Mouse (Mus musculus): ENCODE measurements at regions not wholly inside any gene's neighbourhood (a gene's known extent, or its start where the extent isn't known, plus 50 kb on each side); places are given as distances from the start of the nearest gene placed in this dataset.

- no peak for DNase-seq (ENCODE audit: low spot score)
These were observed 217.1 kb upstream of the Gm6657 start for GRCm38 (mm10) chr12:77976952-77977351.

- no peak for DNase-seq (ENCODE audit: low spot score)
These were observed 207.3 kb upstream of the Gm6657 start for GRCm38 (mm10) chr12:77986738-77987137.

DNA sequence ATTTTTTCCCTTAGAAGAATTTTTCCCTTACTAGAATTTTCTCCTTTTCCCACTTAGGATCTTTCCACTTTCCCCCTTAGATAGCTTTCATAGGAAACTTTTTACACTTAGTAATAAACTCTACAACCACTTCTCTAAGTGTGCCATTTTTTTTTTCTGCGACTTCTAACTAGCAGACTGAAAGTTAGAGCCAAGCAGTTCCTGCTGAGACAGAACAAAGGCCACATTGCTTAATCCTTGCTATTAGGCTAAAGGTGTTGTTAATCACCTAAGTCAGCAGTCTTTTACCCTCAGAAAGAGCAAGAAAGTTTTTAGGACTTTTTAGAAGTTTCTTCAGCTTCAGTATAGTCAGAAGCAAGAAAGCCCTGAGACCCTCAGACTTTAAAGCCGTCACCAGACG is 204.3 kb upstream of the Gm6657 start:
- no peak for DNase-seq (ENCODE audit: low spot score)

- DNase-seq (ENCODE audit: low spot score): no peak
These were observed 202.4 kb upstream of the Gm6657 start for GRCm38 (mm10) chr12:77991627-77992026.

DNA sequence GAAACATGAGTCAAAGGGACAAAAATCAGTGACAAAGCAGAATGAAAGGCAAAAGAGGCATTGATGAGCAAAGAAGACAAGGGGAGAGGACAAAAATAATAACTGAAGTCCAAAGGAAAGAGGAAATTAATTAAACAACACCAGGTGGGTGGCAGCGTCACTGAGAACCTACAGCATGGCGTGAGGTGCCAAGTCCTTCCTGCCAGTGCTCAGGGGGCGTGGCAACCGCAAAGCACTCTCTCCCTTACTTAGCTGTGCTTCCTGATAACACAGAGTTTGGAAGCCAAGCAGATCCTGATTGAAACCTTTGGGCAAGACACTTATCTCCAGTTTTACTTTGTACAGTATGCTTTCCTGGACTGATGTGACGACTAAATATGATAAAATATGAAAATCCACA is 199.9 kb upstream of the Gm6657 start:
- no peak for DNase-seq (ENCODE audit: low spot score)

- no peak for DNase-seq (ENCODE audit: low spot score)
These were observed 196.1 kb upstream of the Gm6657 start for GRCm38 (mm10) chr12:77997916-77998315.

DNA sequence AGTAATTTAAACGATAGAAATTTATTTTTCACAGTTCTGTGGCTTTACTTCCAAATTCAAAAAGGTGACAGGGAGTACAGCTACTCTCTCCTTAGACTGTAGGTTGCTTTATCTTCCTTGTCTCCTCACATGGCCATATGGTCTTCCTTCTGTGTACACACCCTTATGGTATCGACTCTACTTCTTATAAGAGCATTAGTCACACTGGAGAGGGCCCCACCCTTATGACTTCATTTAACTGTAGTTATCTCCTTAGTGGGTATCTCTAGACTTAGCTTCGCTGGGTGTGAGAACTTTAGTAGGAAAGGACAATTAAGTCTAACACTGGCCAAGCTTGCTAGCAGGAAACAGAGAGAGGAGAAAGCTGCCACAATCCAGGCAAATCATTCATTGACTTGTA is 193.6 kb upstream of the Gm6657 start:
- DNase-seq (ENCODE audit: low spot score): no peak

GRCm38 (mm10) chr12:78001846-78002245 is 192.2 kb upstream of the Gm6657 start:
- no peak for DNase-seq (ENCODE audit: low spot score)

GRCm38 (mm10) chr12:78033766-78034165 is 160.3 kb upstream of the Gm6657 start:
- DNase-seq (ENCODE audit: low spot score): no peak

DNA sequence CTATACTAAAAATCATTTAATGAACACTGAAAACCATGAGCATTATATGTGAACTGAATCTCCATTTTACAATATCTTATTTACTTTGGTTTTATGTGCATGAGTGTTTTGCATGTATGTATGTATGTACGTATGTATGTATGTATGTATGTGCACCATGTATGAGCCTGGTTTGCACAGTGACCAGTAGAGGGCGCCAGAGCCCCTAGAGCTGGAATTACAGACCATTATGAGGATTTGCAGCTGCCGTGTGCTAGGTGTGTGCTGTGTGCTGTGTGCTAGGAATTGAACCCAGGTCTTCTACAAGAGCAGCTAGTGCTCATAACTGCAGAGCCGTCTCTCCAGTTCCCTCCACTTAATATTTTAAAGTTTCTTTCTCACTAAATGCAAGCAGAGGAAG is 147.5 kb upstream of the Gm6657 start:
- DNase-seq (ENCODE audit: low spot score): no peak

- peak; percentile 73 for DNase-seq (ENCODE audit: low spot score)
These were observed 138.1 kb upstream of the Gm6657 start for GRCm38 (mm10) chr12:78055956-78056355.

GRCm38 (mm10) chr12:78057166-78057565 is 136.9 kb upstream of the Gm6657 start:
- no peak for DNase-seq (ENCODE audit: low spot score)

DNA sequence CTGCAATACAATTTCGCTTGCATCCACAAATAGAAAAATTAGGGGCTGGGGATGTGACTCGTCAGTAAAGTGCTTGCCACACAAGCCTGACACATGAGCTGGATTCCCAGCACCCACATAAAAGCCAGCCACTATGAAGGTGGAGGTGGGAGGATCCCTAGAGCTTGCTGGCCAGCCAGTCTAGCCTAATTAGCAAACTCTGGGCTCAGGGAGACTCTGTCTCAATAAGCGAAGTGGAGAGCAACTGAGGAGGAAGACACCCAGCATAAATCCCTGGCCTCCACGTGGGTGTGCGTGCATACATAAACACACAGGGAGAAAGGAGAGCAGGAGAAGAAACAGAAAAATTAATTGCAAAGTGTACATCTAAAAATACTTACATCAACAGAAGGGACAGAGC is 134.1 kb upstream of the Gm6657 start:
- DNase-seq (ENCODE audit: low spot score): no peak

GRCm38 (mm10) chr12:78066024-78066423 is 128.0 kb upstream of the Gm6657 start:
- no peak for DNase-seq (ENCODE audit: low spot score)

GRCm38 (mm10) chr12:78072935-78073334 is 121.1 kb upstream of the Gm6657 start:
- no peak for DNase-seq (ENCODE audit: low spot score)

- DNase-seq (ENCODE audit: low spot score): no peak
These were observed 119.7 kb upstream of the Gm6657 start for GRCm38 (mm10) chr12:78074290-78074802.

GRCm38 (mm10) chr12:78077285-78077684 is 116.8 kb upstream of the Gm6657 start:
- DNase-seq (ENCODE audit: low spot score): no peak

- DNase-seq (ENCODE audit: low spot score): no peak
These were observed 111.9 kb upstream of the Gm6657 start for GRCm38 (mm10) chr12:78082163-78082562.

- no peak for DNase-seq (ENCODE audit: low spot score)
These were observed 108.0 kb upstream of the Gm6657 start for GRCm38 (mm10) chr12:78086016-78086415.

- DNase-seq (ENCODE audit: low spot score): no peak
These were observed 106.1 kb upstream of the Gm6657 start for GRCm38 (mm10) chr12:78087921-78088320.

- no peak for DNase-seq (ENCODE audit: low spot score)
These were observed 99.6 kb upstream of the Gm6657 start for GRCm38 (mm10) chr12:78094471-78094870.

GRCm38 (mm10) chr12:78095352-78095751 is 98.7 kb upstream of the Gm6657 start:
- no peak for DNase-seq (ENCODE audit: low spot score)

DNA sequence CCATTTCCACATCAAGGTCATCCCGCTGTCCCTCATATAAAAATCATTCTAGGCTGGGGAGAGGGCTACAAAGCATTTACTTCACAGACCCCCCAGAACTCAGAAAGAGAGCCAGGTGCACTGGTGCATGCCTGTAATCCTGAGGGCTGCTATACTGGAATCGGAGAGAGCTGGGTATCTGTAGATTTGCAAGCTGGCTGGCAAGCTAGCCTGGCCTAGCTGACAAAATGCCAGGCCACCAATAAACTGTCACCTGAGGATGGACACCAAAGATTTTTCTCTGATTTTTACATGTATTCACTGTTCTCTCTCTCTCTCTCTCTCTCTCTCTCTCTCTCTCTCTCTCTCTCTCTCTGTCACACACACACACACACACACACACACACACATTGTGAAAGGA is 98.1 kb upstream of the Gm6657 start:
- no peak for DNase-seq (ENCODE audit: low spot score)

DNA sequence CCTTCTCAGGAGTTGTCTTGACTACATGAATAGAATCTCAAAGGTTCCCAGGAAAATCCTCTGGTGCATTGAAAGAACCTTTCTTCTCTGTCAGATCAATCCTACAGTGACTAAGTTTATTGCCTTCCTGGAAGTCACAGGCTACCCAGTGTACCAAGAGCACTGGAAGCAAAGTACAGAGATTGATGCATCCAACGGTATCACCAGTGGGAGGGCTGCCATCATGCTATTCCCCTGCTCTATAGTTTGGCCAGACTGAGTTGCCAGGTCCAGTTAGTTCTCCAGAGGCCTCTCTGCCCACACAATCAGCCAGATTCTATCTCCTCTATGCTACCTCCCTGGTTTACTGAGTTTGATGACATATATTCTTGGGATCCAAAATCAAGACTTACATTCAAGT is 96.9 kb upstream of the Gm6657 start:
- DNase-seq (ENCODE audit: low spot score): no peak

DNA sequence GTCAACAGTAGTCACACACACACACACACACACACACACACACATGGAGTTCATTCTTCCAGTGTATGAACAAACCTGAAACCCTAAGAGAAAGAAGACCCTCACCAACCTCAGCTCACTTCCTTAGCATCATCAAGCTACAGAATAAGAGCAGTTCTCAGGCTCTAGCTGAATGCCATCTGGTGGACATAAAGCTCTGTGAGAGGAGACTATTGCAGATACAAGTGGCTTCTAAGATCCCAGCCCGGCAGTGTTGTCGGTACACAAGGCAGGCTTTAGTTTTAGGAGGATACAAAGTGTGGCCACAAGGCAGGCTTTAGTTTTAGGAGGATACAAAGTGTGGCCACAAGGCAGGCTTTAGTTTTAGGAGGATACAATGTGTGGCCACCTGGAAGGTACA is 96.3 kb upstream of the Gm6657 start:
- DNase-seq (ENCODE audit: low spot score): no peak
